Mouse (Mus musculus) MEL (cell line): ENCODE measurements at regions not wholly inside any gene's neighbourhood (a gene's known extent, or its start where the extent isn't known, plus 50 kb on each side); places are given as distances from the start of the nearest gene placed in this dataset.

ENCODE experiments used
- CTCF ChIP-seq, 3 experiments: IDR thresholded peaks in 2 of 3; conservative IDR thresholded peaks in 1 of 3; 2 replicates each; pipeline ENCODE4 v1.5.1; 2011 to 2012; ENCODE audit warnings: low read length in 3 of 3, low read depth in 2 of 3, mild to moderate bottlenecking in 2 of 3, improper control_type of control experiment in 1 of 3, inconsistent platforms in 1 of 3, mixed read lengths in 1 of 3, moderate library complexity in 1 of 3; ENCODE audit not compliant: control insufficient read depth in 1 of 3, insufficient read depth in 1 of 3, poor library complexity in 1 of 3, severe bottlenecking in 1 of 3
- RCOR1 ChIP-seq: IDR thresholded peaks from 2 replicates; pipeline ENCODE4 v1.6.1; 2012; ENCODE audit warnings: low read depth, mild to moderate bottlenecking, inconsistent platforms, low read length, improper control_type of control experiment

DNA sequence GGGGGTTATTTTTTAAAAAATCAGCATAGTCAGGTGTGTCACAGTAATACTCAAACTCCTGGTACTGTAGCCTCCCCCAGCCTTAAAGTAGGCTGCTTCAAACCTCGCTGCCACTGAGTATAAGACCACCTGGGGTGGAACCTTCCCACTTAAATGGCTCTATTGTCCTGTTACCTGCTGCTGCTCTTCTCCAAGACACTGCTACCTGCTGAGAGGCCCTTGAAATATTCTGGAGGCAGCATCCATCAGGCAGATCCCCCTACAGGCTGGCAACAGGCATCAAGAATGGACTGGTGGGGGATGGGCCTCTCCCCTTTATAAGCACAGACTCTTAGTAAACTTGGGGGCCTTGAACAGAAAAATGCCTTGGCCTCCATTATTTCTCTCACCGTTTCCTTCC, 129.8 kb upstream of the Tmem229a start:
- TF ChIP-seq CTCF (IDR thresholded peaks at IDR 0.05 in 2 of 3, conservative IDR thresholded peaks at IDR 0.05 in 1 of 3; ENCODE audit: control insufficient read depth in 1 of 3, insufficient read depth in 1 of 3, low read depth in 2 of 3, low read length in 3 of 3, poor library complexity in 1 of 3, severe bottlenecking in 1 of 3) (no peak), RCOR1 (no peak)
